Mouse (Mus musculus) left cerebral cortex, postnatal 4 days (tissue): ENCODE results near the gene Chd9. TPM values are rescaled to one million over a fixed set of nuclear protein-coding genes. Genes with fewer than 3 reads are reported as not detected.

ENCODE experiments used
- DNase-seq: peaks from one replicate; pipeline ENCODE4 v3.0.0-alpha.2; 2022
- intact Hi-C: fragments of 180-260 bp; cut with DNase I; formaldehyde crosslinking; loops from one replicate; pipeline ENCODE4 v1.15.1; 2025
- total RNA-seq, 2 experiments: library from RNA; stranded (reverse); gene quantifications; 2 replicates each; pipeline ENCODE4 v1.2.3; 2021

Gene Chd9
- total RNA-seq, 2 experiments from 2014 or later, result 83.3 to 85.0 TPM

DNA sequence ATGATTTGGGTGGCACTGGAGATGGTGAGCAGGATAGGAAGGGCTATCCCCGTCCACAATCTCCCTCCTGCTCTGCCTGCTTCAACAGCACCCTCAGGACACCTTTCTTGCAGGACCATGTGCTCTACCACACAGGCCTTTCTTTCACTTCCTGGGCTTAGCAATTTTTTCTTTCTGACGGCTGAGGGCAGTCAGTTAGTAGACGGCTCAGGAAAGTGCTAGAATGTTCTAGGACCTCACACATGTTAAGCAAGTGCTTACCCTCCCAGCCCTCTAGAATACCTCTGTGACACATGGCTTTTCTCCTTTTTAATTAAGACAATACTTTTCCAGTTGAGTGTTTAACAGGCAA lies 6.1 kb downstream of the Chd9 start:
- intact Hi-C loops, result no loop called here
- no peak for DNase-seq

DNA sequence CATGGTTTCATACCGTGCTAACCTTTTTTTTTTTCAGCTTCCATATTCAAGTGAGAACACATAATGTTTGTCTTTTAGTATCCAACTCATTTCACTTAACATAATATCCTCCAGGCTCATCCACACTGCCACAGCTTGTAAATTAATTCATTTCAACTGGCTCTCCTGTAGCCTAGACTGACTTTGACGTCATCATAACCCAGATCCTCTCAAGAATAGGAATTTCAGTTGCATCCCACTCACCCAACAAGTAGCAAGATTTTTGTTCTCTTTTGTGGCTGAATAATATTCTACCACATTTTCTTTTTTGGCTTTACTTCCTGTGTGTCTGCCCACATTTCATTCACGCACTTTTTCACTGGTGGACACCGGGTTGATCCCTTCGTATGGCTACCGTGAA lies 9.3 kb downstream of the Chd9 start:
- intact Hi-C loops, result no loop called here
- DNase-seq, result no peak

DNA sequence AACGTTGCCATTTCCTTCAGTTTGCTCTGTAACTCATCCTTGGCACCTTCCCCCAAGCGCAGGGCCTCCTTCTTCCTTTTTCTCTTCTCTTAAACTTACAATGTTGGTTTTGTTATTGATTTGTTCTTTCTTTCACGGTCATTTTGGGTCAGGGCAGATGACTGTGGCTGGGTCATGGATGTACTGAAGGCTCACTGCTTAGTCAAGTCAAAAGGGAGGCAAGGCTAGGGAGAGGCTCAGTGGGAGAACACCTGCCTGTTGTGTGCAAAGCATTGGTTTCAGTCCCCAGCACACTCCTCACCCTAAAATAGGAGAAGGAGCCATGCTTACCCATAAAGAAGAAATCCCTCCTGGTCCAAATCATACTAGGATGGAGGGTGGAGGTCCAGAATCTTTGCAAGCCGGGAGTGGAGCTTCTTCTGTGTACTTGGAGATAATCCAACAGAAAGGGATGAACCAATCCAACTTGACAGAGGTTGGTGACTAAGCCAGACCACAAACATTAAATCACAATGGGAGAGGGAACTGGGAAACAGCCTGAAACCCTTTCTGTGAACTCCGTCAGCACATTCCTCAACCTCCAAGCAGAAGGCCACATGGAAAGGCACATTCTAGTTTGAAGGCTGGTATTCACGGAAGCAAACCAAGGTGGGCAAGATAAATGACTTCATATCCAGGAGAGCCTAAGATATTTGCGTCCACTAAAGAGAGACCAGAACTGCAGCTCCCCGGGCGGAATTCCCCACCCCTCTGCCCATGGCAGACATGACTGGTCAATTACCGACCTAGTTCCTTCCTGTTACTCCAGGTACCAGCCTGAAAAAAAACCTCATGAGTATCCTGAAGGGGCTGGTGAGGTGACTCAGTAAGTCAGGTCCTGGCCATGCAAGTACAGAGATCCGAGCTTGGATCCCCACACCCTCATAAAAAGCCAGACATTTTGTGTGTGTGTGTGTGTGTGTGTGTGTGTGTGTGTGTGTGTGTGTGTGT lies 11.9 kb downstream of the Chd9 start:
- intact Hi-C loops, result no loop called here
- no peak for DNase-seq

DNA sequence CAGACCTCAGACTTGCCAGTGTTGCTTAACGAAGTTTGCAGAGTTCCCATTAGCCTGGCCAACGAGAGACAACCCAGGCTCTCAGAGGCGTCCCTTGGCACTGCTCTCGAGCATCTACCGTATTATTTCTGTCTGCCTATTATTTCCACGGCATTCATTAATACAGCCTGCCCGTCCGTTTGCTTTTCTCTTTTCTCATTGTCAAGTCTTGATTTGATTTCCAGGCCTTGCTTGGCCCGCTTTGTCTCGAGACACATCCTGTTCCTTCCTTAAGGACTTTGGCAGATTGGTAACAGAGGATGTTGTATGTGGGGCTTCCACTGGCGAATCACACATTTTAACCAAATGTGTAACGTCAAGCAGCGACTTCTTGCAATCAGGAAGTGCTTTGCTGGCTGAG lies 13.2 kb downstream of the Chd9 start:
- DNase-seq, result no peak
- intact Hi-C loops, result no loop called here

DNA sequence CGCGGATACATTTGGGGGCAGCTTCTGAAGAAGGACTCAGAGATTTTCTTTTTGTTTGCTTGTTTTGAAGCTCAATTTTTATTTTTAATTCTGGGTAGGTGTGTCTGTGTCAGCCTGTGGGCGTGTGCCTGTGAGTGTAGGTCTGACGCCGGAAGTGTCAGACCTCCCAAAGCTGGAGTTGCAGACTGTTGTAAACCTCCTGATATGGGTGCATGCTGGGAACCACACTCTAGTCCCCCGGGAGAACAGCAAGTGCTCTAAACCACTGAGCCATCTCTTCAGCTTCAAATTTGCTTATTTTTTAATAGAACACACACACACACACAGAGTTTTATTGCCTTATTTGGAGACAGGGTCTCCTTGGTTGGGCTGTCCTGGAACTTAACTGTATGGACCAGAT lies 15.0 kb downstream of the Chd9 start:
- intact Hi-C loops, result no loop called here
- DNase-seq, result no peak

DNA sequence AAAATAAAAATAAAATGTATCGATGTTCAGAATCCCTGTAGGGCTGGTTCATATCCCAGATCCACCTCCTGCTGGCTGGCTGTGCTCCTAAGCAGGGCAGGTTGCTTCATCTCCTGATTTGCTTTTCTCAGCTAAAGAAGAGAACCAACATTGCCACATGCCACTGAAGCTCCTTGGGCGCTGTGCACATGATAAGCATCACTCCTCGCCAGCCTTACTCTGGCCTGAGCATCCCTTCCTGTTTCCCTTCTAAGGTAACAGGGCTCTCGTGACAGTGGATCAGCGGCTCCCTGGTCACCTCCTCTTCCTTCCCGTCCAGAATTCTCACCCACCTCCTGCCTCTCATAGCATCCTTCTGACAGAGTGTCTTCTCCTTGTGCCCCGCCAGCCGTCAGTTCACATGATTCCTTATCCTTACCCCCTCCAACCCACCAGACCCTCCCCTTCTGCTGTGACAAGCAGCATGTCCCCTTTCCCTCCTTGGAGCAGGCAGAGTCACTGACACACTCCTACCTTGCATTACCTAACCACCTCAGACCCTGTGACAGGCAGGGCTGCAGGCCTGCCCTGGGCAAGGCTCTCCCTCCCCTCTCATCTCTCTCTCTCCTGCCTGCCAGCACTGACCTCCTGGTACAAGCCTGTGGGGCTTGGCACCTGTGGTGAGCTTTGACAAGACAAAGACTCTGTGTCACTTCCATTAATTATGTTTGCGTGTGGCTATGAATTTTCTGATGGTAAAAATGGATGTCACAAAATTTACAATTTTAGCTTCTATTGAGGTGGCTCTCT lies 16.2 kb downstream of the Chd9 start:
- intact Hi-C loops, result no loop called here
- DNase-seq, result no peak

DNA sequence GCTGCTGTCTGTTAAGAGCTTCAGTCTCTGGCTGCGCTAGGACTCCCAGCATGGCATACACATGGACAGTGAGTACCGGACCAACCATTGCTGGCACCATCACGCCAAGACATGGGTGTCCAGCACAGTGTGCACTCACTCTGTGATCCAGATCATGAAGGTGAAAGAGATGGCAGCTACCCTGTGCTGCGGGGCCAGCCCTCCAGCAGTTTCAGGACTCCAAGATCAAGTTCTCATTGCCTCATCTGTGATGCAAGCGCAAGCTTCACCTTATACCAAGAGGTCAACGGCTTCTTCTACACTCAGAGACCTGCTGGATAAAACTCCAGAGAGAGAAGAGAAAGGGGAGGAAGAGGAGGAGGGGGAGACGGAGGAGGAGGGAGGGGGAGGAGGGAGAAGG lies 19.8 kb downstream of the Chd9 start:
- DNase-seq, result no peak
- intact Hi-C loops, result no loop called here

DNA sequence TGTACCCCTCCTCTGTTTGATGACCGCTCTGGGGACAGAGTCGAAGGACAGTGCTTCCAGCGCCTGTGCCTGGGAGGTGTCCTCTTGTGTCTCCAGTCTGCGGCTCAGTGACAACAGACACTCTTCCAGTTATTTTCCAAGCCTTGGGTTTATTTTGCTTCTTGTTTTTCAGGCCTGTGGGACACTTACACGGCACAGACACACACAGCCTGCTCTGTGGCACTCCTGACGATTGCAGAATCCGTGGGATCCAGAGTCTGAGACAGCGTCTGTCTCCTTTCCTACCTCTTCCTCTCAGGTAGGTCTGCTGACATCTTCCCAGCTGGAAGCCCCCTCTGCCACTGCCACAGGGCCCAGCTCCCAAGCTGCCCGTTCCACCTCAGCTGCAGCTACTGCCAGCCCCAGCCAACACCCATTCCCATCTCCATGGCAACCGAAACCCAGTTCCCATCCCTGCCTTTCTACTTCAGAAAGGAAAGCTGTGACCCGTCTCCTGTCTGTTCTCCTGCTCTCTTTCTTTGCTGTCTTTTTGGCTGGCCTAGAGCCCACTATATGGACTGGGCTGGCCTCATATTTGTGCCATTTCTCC lies 21.4 kb downstream of the Chd9 start:
- peak; percentile 46 for DNase-seq
- intact Hi-C loops, result no loop called here

DNA sequence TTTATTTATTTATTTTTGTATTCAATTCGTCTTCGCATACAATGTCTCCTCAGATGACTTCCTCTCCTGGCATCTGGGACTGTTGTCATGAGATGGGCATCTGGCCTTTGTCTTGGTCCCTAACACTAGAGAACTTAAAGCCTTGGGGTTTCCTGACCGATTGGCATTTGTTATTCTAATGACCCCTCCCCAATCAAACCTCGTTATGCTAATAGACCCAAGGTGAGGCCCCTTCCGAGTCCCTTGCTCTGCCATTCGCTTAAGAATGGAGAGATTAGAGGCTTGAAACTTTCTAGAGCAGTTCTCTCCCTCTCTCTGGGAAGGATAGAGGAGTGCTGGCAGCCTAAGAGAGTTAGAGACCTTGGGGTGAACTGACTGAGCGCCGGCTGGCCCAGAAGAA lies 23.4 kb downstream of the Chd9 start:
- DNase-seq, result no peak
- intact Hi-C loops, result no loop called here

DNA sequence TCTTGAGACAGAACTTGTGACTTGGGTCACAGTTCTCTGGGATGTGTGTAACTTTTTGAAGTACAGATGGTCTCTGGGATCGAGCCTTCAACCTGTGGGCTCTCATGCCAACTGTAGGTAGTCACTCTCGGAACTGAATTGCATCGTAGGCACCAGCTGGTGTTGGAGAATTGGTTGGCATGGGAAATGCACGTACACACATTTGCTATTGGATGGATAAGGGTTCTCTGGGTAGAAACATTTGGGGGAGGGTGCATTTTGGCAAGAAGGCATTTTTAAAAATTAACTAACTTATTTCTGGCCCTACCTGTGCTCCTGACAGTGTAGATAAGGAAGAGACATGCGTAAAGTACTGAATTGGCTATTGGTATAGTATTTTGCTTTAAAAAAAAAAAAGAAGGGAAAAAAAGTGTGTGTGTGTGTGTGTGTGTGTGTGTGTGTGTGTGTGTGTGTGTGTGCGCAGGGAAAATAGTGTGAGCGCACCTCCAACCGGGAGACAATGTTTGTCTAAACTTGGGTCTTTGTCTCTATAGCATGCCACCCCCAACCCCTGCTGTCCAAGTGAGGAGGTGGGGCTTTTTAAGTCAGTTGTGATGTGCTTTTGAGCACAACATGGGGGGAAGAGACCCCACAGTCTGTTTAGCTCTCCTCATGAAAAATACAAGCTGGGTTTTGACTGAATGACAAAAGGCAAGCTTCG lies 26.0 kb downstream of the Chd9 start:
- intact Hi-C loops, result no loop called here
- DNase-seq, result no peak

DNA sequence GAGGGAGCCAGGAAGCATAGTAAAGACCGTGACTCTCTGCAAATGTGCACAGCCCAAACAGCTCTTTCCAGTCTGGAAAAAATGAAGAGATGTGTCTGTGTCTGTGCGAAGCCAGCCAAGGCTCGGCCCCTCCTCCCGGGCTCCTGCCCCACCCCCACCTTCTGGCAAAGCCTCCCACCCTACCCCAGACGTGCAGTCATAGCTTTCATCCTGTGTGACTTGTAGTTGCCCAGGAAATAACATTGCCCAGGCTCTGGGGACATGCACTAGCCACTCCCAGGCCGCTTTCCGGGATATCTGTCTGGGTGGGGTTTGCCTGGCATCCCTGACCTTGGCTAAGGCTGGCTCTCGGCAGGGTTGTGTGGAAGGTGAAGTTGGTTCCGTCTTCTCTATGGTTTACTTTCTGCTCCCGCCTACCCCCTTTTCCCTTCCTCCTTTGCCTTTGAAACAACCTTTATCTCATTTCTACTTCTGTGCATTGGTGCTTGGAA lies 26.6 kb downstream of the Chd9 start:
- intact Hi-C loops, result no loop called here
- DNase-seq, result peak; percentile 71

DNA sequence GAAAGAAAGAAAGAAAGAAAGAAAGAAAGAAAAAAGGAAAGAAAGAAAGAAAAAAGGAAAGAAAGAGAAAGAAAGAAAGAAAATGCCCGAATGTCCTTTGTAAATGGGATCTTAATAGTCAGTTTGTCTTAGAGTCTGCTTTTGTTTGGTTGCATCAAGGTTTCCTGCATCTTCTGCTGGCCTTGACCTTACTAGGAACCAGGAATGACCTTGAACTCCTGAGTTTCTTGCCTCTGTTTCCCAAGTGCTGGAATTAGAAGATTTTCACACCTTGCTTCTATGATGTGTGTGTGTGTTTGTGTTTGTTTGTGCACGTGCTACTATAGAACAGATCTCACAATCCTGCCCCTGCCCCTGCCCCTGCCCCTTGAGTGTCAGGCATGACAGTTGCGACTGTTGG lies 28.0 kb downstream of the Chd9 start:
- intact Hi-C loops, result no loop called here
- no peak for DNase-seq

DNA sequence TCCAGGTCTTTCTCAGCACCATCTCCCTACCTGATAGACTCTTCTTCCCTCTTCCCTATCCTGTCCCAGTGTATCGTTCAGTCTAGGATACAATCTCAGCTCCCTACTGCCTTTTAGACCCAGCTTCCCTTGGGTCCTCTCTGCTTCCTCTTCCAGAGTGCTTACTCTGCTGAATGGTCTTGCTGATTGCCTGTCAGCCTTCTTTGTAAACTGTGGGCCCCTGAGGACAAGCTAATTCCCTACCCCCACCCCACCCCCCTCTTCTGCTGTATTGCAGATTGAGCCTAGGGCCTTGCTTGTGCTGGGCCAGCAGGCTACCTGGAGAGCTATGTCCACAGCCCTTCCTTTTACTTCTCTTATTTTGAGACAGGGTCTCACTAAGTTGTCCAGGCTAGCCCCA lies 28.8 kb downstream of the Chd9 start:
- intact Hi-C loops, result no loop called here
- DNase-seq, result no peak

DNA sequence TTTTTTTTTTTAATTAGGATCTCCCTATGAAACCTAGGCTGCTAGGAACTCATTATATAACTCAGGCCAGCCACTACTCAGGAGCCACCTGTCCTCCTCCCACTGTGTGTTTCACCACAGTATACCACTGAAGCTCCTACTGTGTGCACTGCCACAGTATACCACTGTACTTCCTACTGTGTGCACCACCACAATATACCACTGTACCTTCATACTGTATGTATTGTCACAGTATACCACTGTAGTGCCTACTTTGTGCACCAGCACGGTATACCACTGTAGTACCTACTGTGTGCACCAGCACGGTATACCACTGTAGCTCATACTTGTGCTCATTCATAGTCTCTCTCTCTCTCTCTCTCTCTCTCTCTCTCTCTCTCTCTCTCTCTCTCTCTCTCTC lies 29.9 kb downstream of the Chd9 start:
- intact Hi-C loops, result no loop called here
- no peak for DNase-seq

DNA sequence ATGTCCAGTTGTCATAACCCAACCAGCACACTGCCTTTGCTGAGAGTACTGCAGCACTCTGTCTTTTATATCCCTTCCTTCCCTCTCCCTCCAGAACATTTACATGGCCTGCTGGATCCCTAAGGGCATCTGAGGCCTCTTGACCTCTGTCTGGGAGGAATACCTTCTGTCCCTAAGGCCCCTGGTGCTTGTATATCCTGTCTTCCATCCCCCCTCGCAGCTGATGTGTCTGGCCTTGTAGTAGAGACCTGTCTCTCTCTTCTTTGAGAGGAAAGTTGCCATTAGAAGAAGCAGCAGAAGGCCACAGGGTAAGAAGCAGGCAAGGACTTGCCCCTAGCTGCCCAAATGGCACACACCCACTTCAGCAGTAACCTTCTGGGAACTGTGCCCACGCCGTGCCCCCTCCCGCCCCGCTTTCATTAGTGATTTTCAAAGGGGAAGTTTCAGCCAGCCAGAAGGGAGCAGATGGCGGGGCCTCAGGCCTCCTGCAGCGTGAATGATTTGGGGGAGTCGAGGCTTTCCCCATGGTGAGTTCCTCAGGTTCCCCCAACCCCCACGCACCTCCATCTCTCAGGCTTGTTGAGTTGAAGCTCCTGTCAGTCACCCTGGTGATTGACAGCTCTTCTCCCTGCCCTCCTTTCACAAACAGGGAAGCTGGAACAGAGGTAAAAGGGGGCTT lies 33.3 kb downstream of the Chd9 start:
- DNase-seq, result peak; percentile 91
- intact Hi-C loops, result no loop called here

DNA sequence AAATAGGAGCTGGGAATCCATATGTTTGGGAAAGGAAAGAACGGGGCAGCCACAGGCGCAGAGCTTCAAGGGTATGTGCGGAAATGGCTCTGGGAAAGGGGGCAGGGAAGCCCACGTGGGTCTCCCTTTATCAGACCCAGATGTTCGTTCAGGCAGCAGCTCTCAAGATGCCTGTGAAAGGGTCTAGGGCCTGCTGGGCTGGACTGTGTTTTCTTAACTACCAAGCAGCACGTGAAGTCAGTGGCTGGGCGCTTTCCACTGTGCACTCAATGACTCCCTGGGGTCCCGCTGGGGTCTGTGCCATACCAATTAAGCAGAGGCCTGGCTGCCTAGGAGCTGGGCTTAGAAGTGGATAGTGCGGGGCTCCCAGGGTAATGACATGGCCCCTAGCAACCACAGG lies 33.9 kb downstream of the Chd9 start:
- intact Hi-C loops, result no loop called here
- peak; percentile 90 for DNase-seq

DNA sequence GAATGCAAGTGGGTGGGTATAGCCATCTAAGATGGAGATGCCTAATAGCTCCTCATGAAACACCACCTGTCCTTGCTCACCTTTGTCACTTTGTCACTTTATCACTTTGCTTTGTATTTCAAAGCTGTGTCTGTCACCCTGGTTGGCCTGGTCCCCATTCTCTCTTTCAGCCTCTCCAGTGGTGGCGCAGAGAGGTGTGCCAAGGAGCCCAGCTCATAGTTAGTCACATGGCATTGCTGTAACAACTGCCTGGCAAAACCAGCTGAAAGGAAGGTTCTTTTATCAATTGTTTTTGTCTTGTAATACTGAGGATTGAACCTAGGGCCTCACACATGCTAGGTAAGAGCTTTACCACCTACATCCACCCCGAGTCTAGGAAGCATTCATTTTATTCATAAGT lies 38.9 kb downstream of the Chd9 start:
- DNase-seq, result no peak
- intact Hi-C loops, result no loop called here

DNA sequence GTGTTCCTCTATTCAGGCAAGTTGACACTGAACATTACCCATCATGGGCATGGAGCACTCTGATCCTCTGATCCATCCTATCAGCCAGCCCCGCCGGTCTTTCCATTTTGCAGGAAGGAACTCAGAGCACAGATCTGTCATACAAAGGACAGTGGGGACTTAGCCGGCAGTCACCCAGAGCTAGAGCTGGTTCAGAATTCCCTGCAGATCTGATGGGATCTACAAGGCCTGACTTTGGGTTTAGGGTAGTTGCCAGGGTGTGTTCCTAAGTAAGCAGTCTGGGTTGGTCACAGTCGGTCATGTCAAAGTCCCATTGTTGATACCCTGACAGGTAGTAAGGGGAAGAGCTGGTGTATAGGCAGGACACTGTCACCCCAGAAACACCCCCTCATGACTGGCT lies 39.8 kb downstream of the Chd9 start:
- intact Hi-C loops, result no loop called here
- no peak for DNase-seq

DNA sequence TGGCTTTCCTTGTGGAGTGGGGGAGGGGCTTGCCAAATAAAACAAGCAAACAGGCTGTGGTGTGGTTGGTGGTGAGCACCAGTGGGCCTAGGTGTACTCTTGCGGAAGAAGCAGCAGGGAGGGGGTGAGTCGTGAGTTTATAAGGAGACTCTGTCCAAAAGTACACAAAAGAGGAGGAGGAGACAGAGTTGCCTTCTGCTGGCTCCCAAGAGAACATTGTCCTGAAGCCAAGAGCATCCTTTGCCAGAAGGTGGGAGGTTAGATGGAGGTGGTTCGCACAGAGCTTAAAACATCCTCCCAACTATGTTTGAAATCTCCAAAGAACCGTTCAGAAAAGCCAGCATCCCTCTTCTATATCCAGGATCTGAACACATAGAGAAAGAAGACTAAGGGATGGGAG lies 40.2 kb downstream of the Chd9 start:
- DNase-seq, result no peak
- intact Hi-C loops, result no loop called here
